Mouse (Mus musculus) lung, embryonic 14.5 days (tissue): ENCODE results near the gene Alyref2. TPM values are rescaled to one million over a fixed set of nuclear protein-coding genes. Genes with fewer than 3 reads are reported as not detected.
A peak's percentile ranks its signal among the peaks of the same experiment; 100 is the strongest.

Source experiments
- ATAC-seq: fragments of 200-750 bp; cut with Nextera tagmentation; 2 replicates; pipeline ENCODE4 v1.8.0; 2017; ENCODE audit warnings: mild to moderate bottlenecking, moderate TSS enrichment, moderate library complexity; ENCODE audit not compliant: insufficient read depth
- DNase-seq: peaks from one replicate; pipeline ENCODE4 v3.0.0-alpha.2; 2015
- H3K27ac ChIP-seq: fragments of 300-500 bp; sonication (generic); 2 replicates; pipeline ENCODE4 v1.5.1; 2014; ENCODE audit warnings: low read depth, mild to moderate bottlenecking, moderate library complexity
- H3K27me3 ChIP-seq: fragments of 300-500 bp; sonication (generic); 2 replicates; pipeline ENCODE4 v1.6.1; 2014; ENCODE audit warnings: low read length, control low read depth; ENCODE audit not compliant: insufficient read depth
- H3K36me3 ChIP-seq: fragments of 300-500 bp; sonication (generic); 2 replicates; pipeline ENCODE4 v1.6.1; 2014; ENCODE audit warnings: control low read depth; ENCODE audit not compliant: insufficient read depth
- H3K4me1 ChIP-seq: fragments of 300-500 bp; sonication (generic); 2 replicates; pipeline ENCODE4 v1.6.1; 2014; ENCODE audit warnings: antibody characterized with exemption, control low read depth; ENCODE audit not compliant: insufficient read depth
- H3K4me2 ChIP-seq: fragments of 300-500 bp; sonication (generic); 2 replicates; pipeline ENCODE4 v1.6.1; 2014; ENCODE audit warnings: mild to moderate bottlenecking
- H3K4me3 ChIP-seq: fragments of 300-500 bp; sonication (generic); 2 replicates; pipeline ENCODE4 v1.5.1; 2014; ENCODE audit warnings: low read depth, low read length
- H3K9ac ChIP-seq: fragments of 300-500 bp; sonication (generic); 2 replicates; pipeline ENCODE4 v1.6.1; 2014
- H3K9me3 ChIP-seq: fragments of 300-500 bp; sonication (generic); 2 replicates; pipeline ENCODE4 v1.6.1; 2016; ENCODE audit warnings: low read depth, low read length, control low read depth
- CTCF ChIP-seq: IDR thresholded peaks from 2 replicates; pipeline ENCODE4 v1.5.1; 2016; ENCODE audit warnings: antibody characterized with exemption, low read depth
- WGBS: fragments of 180-500 bp; shearing (Covaris S2); extraction: QIAGEN DNeasy Blood & Tissue Kit; methylation state at CpG from one replicate; pipeline ENCODE4 v1.1.7; 2014; 5-methylcytosine and 5-hydroxymethylcytosine counted together
- polyA plus RNA-seq: library from polyadenylated mRNA; unstranded; fragments of >200 nt; fragmentation: Nextera tagmentation; extraction: Ambion mirVana; gene quantifications from 2 replicates; pipeline ENCODE4 v1.2.1, GENCODE M21; 2014

Gene Alyref2
- 10.1 and 11.0 TPM in 2 replicates for polyA plus RNA-seq

DNA sequence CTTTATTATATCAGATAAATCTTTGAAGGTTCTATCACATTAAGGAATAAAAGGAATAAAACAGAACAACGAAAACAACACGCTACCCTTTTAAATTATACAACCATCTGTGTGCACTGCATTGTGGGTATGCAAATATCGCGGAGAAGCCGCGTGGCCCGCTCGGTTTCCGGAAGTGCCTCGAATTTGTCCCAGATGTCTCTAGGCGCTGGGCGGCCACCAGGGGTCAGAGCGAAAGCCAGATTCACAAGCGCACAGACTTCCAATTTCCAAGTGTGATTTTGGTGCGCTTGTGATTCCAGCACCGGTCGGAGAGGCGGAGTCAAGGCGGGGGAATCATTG, at the start of gene Alyref2:
TSS of gene Alyref2 (plus strand) at position 229 of the 342 bp plus-strand sequence.
- peak within 1 kb of the TSS; percentile 51 for H3K4me3 ChIP-seq
- peak; percentile 89 for TF ChIP-seq CTCF
- H3K27ac ChIP-seq = peak within 1 kb of the TSS; percentile 96
- H3K4me1 ChIP-seq = 0 out of 2 replicates have a peak, but pooled peaks cover 3% of the 10 kb centered on the region
- H3K9ac ChIP-seq = peak within 1 kb of the TSS; percentile 72
- under 1% methylated on average over 19 of the region's 19 CpGs for WGBS
- ATAC-seq (peak; percentile 89), DNase-seq (peak; percentile 98)
- no peaks in the 10 kb centered on the region for H3K9me3 ChIP-seq
- H3K4me2 ChIP-seq = peak within 1 kb of the TSS; percentile 73
- H3K36me3 ChIP-seq = no peaks in the 10 kb centered on the region
- H3K27me3 ChIP-seq = no peaks in the 10 kb centered on the region

DNA sequence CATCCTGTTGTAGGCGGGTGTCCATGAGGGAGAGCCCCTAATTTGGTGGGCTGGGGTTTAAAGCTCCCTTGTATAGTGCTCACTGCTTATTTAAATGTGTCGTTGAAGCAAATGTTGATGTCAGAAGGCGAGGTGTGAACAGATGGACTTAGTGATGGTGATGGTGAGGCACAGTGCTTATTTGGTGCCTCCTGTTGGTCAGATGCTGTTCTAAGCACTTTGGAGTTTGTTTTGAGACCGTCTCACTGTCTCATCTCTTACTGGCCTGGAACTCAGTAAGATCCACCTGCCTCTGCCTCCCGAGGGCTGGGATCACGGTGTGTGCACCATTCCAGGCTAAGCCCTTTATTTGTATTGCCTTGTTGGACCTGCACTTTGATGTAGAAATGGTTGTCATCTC, 48.4 kb upstream of the Alyref2 start:
- 63% methylated on average over 6 of the region's 6 CpGs for WGBS
- no peak overlapping the region for H3K9ac ChIP-seq
- ATAC-seq = no peak
- H3K36me3 ChIP-seq = no peaks in the 10 kb centered on the region
- H3K9me3 ChIP-seq = no peaks in the 10 kb centered on the region
- H3K4me3 ChIP-seq = no peak overlapping the region
- H3K4me2 ChIP-seq = no peak overlapping the region
- TF ChIP-seq CTCF = no peak
- no peak overlapping the region for H3K27ac ChIP-seq
- H3K27me3 ChIP-seq = no peaks in the 10 kb centered on the region
- no peaks in the 10 kb centered on the region for H3K4me1 ChIP-seq
- DNase-seq = no peak

DNA sequence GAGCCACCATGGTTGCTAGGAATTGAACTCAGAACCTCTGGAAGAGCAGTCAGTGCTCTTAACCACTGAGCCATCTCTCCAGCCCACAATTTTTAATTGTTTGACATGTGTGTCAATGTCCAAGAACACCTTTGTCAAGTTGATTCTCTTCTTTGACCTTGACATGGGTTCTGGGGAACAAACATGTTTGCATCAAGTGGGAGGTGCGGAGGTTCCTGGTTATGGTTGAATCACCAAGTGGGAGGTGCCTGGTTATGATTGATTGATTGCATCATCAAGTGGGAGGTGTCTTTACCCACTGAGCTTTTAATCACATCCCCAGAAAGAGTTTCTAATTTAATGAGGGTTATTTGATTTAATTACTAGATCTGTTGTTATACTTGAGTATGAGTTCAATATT, 45.7 kb upstream of the Alyref2 start:
- no peaks in the 10 kb centered on the region for H3K27me3 ChIP-seq
- TF ChIP-seq CTCF = no peak
- ATAC-seq (no peak), DNase-seq (no peak)
- H3K9me3 ChIP-seq = no peaks in the 10 kb centered on the region
- no peak overlapping the region for H3K4me3 ChIP-seq
- H3K36me3 ChIP-seq = peaks cover 16% of the 10 kb centered on the region; the same call in 1 of the 2 replicates
- H3K27ac ChIP-seq = no peak overlapping the region
- no peak overlapping the region for H3K9ac ChIP-seq
- no peaks in the 10 kb centered on the region for H3K4me1 ChIP-seq
- H3K4me2 ChIP-seq = no peak overlapping the region
- WGBS = 90% methylated on average over 1 of the region's 1 CpGs

DNA sequence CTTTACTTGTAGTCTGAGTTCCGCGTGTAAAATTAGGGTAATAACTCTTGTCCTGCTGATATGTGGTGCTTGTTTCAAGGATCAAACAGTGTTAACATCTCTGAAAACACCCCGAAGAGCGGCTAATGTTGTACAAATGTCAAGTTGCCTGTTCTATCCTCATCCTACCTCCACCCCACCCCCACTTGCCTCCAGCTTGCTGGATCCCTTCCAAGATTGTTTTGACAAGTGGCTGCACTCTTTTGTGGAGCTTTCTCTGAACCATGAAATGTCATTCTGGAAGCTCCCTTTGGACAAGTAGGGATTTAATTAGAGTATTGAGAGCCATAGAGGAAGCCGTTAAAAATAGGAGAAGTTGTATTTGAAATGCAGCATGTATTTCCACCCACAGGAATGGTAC, 43.5 kb upstream of the Alyref2 start:
- Histone ChIP-seq H3K9me3 (no peaks in the 10 kb centered on the region), H3K27me3 (no peaks in the 10 kb centered on the region), H3K9ac (no peak overlapping the region), H3K4me3 (no peak overlapping the region), H3K36me3 (peaks cover 28% of the 10 kb centered on the region; the same call in 1 of the 2 replicates), H3K27ac (no peak overlapping the region), H3K4me2 (no peak overlapping the region), H3K4me1 (no peaks in the 10 kb centered on the region)
- ATAC-seq = no peak
- WGBS = 39% methylated on average over 5 of the region's 5 CpGs
- no peak for TF ChIP-seq CTCF
- no peak for DNase-seq

DNA sequence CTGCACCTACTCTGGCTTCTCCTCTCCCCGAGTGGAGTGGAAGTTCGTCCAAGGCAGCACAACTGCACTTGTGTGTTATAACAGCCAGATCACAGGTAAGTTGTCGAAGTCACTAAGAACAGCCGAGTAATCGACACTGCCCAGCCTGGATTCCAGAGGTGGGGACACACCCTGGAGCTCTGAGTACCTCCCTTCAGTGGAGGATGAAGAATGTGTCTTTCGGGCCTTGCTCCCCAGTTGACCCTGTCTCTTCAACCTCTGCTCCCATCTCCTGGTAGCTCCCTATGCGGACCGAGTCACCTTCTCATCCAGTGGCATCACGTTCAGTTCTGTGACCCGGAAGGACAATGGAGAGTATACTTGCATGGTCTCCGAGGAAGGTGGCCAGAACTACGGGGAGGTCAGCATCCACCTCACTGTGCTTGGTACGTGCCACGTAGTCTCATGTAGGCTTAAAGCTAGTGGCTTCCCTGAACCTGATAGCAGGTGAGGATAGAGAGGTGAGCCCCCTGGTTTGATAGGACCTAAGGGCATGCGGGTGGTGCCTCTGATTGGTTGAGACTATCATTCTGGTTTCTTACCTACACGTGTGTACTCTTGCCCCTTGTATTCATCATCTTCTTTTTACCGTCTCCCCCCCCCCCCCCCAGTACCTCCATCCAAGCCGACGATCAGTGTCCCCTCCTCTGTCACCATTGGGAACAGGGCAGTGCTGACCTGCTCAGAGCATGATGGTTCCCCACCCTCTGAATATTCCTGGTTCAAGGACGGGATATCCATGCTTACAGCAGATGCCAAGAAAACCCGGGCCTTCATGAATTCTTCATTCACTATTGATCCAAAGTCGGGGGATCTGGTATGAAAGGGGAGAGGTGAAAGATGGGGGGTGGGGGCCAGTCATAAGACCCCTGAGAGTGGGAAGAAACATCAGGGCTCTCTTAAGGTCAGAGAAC, 42.5 kb upstream of the Alyref2 start:
- WGBS = 89% methylated on average over 22 of the region's 22 CpGs
- no peak for TF ChIP-seq CTCF
- H3K9ac ChIP-seq = no peak overlapping the region
- no peak overlapping the region for H3K4me3 ChIP-seq
- no peak for ATAC-seq
- H3K4me2 ChIP-seq = no peak overlapping the region
- H3K36me3 ChIP-seq = peaks cover 28% of the 10 kb centered on the region; the same call in 1 of the 2 replicates
- H3K9me3 ChIP-seq = no peaks in the 10 kb centered on the region
- no peaks in the 10 kb centered on the region for H3K4me1 ChIP-seq
- no peaks in the 10 kb centered on the region for H3K27me3 ChIP-seq
- no peak overlapping the region for H3K27ac ChIP-seq
- no peak for DNase-seq

DNA sequence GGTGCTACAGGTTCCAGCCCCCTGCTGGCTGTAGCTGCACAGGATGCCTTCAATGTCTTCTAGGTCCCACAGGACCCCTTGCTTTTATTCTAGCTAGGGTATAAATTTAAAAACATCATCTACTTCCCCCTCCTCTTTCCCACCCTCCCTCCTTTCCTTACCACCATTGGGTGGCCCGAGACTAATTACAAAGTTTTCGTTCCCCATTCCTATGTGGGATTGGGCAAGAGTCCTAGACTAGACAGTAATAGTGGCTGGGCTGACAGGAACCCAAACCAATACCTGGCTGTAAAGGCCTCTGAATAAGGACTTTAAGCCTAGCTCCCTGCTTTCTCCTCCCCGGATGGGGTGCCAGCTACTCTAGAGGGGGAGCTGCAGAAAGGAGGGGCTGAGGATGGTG, 40.1 kb upstream of the Alyref2 start:
- 94% methylated on average over 3 of the region's 3 CpGs for WGBS
- Histone ChIP-seq H3K27ac (no peak overlapping the region), H3K4me3 (no peak overlapping the region), H3K36me3 (peaks cover 28% of the 10 kb centered on the region; the same call in 1 of the 2 replicates), H3K4me2 (no peak overlapping the region), H3K4me1 (no peaks in the 10 kb centered on the region), H3K9ac (no peak overlapping the region), H3K9me3 (no peaks in the 10 kb centered on the region), H3K27me3 (no peaks in the 10 kb centered on the region)
- ATAC-seq = no peak
- no peak for TF ChIP-seq CTCF
- DNase-seq = no peak

DNA sequence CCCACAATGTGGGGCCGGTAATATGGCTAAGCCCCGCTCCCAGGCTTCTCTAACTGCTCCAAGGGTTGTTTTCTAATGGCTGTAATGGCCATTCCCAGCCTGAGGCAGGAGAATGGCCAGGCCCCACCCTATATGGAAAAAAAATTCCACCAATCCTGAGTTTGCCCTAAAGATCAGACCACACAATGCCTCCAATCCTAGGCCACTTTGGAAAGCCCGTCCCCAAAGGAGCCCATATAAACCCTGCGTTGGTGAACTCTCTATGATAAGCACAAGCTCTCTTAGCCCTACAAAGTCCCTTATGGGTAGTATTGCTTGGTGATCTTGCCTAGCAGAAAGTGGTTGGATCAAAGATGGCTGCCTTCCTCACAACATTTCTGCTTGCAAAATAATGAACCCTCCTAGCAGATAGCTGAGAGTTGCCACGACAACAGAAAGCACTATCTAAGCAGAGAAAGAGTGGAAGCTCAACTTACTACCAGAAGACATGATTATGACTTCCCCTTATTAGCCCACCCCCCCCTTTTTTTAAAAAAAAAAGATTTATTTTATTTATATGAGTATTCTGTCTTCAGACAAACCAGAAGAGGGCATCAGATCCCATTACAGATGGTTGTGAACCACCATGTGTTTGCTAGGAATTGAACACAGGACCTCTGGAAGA, 37.4 kb upstream of the Alyref2 start:
- Histone ChIP-seq H3K9ac (no peak overlapping the region), H3K27ac (no peak overlapping the region), H3K9me3 (no peaks in the 10 kb centered on the region), H3K4me3 (no peak overlapping the region), H3K27me3 (no peaks in the 10 kb centered on the region), H3K4me2 (no peak overlapping the region), H3K4me1 (no peaks in the 10 kb centered on the region), H3K36me3 (peaks cover 24% of the 10 kb centered on the region; the same call in 1 of the 2 replicates)
- DNase-seq = no peak
- TF ChIP-seq CTCF = no peak
- ATAC-seq = no peak
- 88% methylated on average over 5 of the region's 5 CpGs for WGBS
